Mouse (Mus musculus) MEL (cell line): ENCODE data around the gene Guk1.

Experiments used
- CTCF ChIP-seq, 3 experiments: IDR thresholded peaks in 2 of 3; conservative IDR thresholded peaks in 1 of 3; 2 replicates each; pipeline ENCODE4 v1.5.1; 2011 to 2012; ENCODE audit warnings: low read length in 3 of 3, low read depth in 2 of 3, mild to moderate bottlenecking in 2 of 3, improper control_type of control experiment in 1 of 3, inconsistent platforms in 1 of 3, mixed read lengths in 1 of 3, moderate library complexity in 1 of 3; ENCODE audit not compliant: control insufficient read depth in 1 of 3, insufficient read depth in 1 of 3, poor library complexity in 1 of 3, severe bottlenecking in 1 of 3
- E2F4 ChIP-seq: IDR thresholded peaks from 2 replicates; pipeline ENCODE4 v1.6.1; 2011; ENCODE audit warnings: low read depth, low read length, improper control_type of control experiment, borderline replicate concordance
- EP300 ChIP-seq, 2 experiments: IDR thresholded peaks; 2 replicates each; pipeline ENCODE4 v1.6.1; 2011; ENCODE audit warnings: improper control_type of control experiment in 2 of 2, low read length in 2 of 2, low read depth in 1 of 2, mild to moderate bottlenecking in 1 of 2
- POLR2A ChIP-seq, 2 experiments: IDR thresholded peaks; 2 replicates each; pipeline ENCODE4 v1.6.1; 2011 to 2012; ENCODE audit warnings: low read length in 2 of 2, mild to moderate bottlenecking in 2 of 2, control low read depth in 1 of 2, improper control_type of control experiment in 1 of 2, low read depth in 1 of 2, moderate library complexity in 1 of 2; ENCODE audit not compliant: control insufficient read depth in 1 of 2, insufficient read depth in 1 of 2, poor library complexity in 1 of 2
- SMC3 ChIP-seq: IDR thresholded peaks from 2 replicates; pipeline ENCODE4 v1.6.1; 2011; ENCODE audit warnings: low read depth, low read length, improper control_type of control experiment
- USF1 ChIP-seq: IDR thresholded peaks from 2 replicates; pipeline ENCODE4 v1.6.1; 2014; ENCODE audit warnings: low read depth, mild to moderate bottlenecking, inconsistent platforms, low read length, improper control_type of control experiment, moderate library complexity
- ZKSCAN1 ChIP-seq: IDR thresholded peaks from 2 replicates; pipeline ENCODE4 v1.6.1; 2012; ENCODE audit warnings: low read depth, mild to moderate bottlenecking, inconsistent platforms, low read length, improper control_type of control experiment, moderate library complexity

- TF ChIP-seq SMC3 (no peak), ZKSCAN1 (no peak), EP300 (IDR thresholded peaks at IDR 0.05; ENCODE audit: low read depth in 1 of 2, low read length in 2 of 2) (no peak), CTCF (IDR thresholded peaks at IDR 0.05 in 2 of 3, conservative IDR thresholded peaks at IDR 0.05 in 1 of 3; ENCODE audit: control insufficient read depth in 1 of 3, insufficient read depth in 1 of 3, low read depth in 2 of 3, low read length in 3 of 3, poor library complexity in 1 of 3, severe bottlenecking in 1 of 3) (no peak), E2F4 (no peak), POLR2A (IDR thresholded peaks at IDR 0.05; ENCODE audit: control insufficient read depth in 1 of 2, insufficient read depth in 1 of 2, low read depth in 1 of 2, low read length in 2 of 2, poor library complexity in 1 of 2) (no peak), USF1 (no peak)
Observed at GRCm38 (mm10) chr11:59218389-59218998, 26.5 kb upstream of the Guk1 start.
